Mouse (Mus musculus): ENCODE results near the gene Eps8l2.

DNA sequence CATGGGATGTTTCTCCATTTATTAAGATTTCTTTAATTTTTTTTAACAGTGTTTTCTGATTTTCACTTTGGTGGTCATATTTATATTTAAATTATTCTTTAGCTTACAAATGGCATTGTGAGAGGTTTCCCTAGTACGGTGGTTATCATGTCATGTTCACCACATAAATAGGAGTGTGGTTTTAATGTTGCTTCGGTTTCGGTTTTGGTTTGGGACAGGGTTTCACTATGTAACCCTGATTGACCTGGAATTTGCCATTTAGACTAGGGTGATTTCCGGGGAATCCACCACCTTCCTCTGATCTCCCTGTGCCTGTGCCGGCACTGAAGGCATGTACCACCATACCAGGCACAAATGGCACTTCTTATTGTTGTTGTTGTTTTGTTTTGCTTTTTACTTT is 6.1 kb downstream of the Eps8l2 start:
- TF ChIP-seq USF1 (IDR thresholded peaks at IDR 0.05; ENCODE audit: low read depth): no peak
- TF ChIP-seq POLR2A (IDR thresholded peaks at IDR 0.05; ENCODE audit: insufficient read length, low read depth): no peak
- TF ChIP-seq MAX (IDR thresholded peaks at IDR 0.05; ENCODE audit: low read depth): no peak
- no peak for TF ChIP-seq SRF (IDR thresholded peaks at IDR 0.05; ENCODE audit: control insufficient read depth, insufficient read length, low read depth)
- TF ChIP-seq POLR2AphosphoS2 (IDR thresholded peaks at IDR 0.05; ENCODE audit: insufficient read length, low read depth): no peak
- no peak for TF ChIP-seq TCF12 (IDR thresholded peaks at IDR 0.05; ENCODE audit: insufficient read depth, poor library complexity, severe bottlenecking)
- no peak for TF ChIP-seq CEBPB (IDR thresholded peaks at IDR 0.05; ENCODE audit: insufficient read depth, poor library complexity, severe bottlenecking)
- no peak for TF ChIP-seq REST (IDR thresholded peaks at IDR 0.05; ENCODE audit: insufficient read depth, insufficient read length)
